24 mouse cellular contexts compared by ENCODE assay signal in genomic region chr2:68960620-68961019, GRCm38 (mm10).
DNase-seq lines count a peak whose midpoint lies in the region; ATAC-seq and TF ChIP-seq lines count a peak whose summit lies in the region.
"Had no signal": no experiment of that assay in that cellular context is flagged by ENCODE, and none has a peak within 500 bp of the region (broad histone marks: within the 10 kb centered on the region; RNA-seq: fewer than 3 reads in every experiment).

No protein-coding gene starts in this region.

- no peak for TF ChIP-seq POLR2A in thymus, adult 2 months (IDR thresholded peaks at IDR 0.05; ENCODE audit: control insufficient read depth, extremely low read depth, insufficient read depth, low read length, poor library complexity)

- TF ChIP-seq CTCF in thymus, adult 2 months (IDR thresholded peaks at IDR 0.05; ENCODE audit: borderline replicate concordance, control insufficient read depth, extremely low read depth, insufficient read depth, low read length, poor library complexity) = no peak

- peak; percentile 17 for ATAC-seq in inflammation-experienced regulatory T-cells, adult 6 months
- peak; percentile 37 for ATAC-seq in megakaryocyte progenitor cell, adult 5-6 weeks (replicated peaks; ENCODE audit: poor library complexity)
- ATAC-seq: forebrain, embryonic 14.5 days had no signal

- intact Hi-C loops in heart, postnatal 14 days (cut with DNase I) = no loop called here

- H3K27ac ChIP-seq in thymus, adult 2 months (ENCODE audit: control insufficient read depth, insufficient read depth, low read length) = peak overlapping the region; percentile 98
- H3K27ac ChIP-seq: embryonic facial prominence, embryonic 13.5 days; embryonic facial prominence, embryonic 15.5 days; forebrain, embryonic 10.5 days; forebrain, embryonic 12.5 days had no signal

- peaks cover 33% of the 10 kb centered on the region for H3K4me1 ChIP-seq in thymus, adult 2 months (replicated peaks; ENCODE audit: control insufficient read depth, insufficient read depth, low read length)
- H3K4me1 ChIP-seq: forebrain, embryonic 10.5 days; forebrain, embryonic 12.5 days had no signal

- WGBS in thymus, adult 2 months = 94% methylated on average over 10 of the region's 10 CpGs

- H3K27me3 ChIP-seq in thymus, adult 2 months (ENCODE audit: control insufficient read depth, insufficient read depth, low read length) = no peaks in the 10 kb centered on the region
- H3K27me3 ChIP-seq: embryonic facial prominence, embryonic 13.5 days; embryonic facial prominence, embryonic 15.5 days; forebrain, embryonic 12.5 days had no signal

- peak overlapping the region; percentile 6 for H3K4me3 ChIP-seq in thymus, adult 2 months (ENCODE audit: control insufficient read depth, insufficient read depth, low read length)
- H3K4me3 ChIP-seq: embryonic facial prominence, embryonic 13.5 days; embryonic facial prominence, embryonic 15.5 days; erythroblast, embryonic 14.5 days; forebrain, embryonic 10.5 days; forebrain, embryonic 12.5 days had no signal

- peak; percentile 56 for DNase-seq in heart, adult 11 months
- DNase-seq in heart, postnatal 14 days = no peak
- DNase-seq in thymus, adult 2 months = no peak
- no peak for DNase-seq in thymus, postnatal 25 days
- no peak for DNase-seq in lung, postnatal 10 days
- DNase-seq in left cerebral cortex, adult 11 months (ENCODE audit: low spot score) = no peak
- DNase-seq: adrenal gland, adult 2 months; adrenal gland, postnatal 10 days; adrenal gland, postnatal 25 days; B cell, adult 2 months; cerebellum, adult 11 months; cerebellum, adult 8-10 months; cerebellum, adult 9-11 months; cerebellum, postnatal 14 days; cerebellum, postnatal 36 days; embryo, embryonic 11 days had no signal

- no peaks in the 10 kb centered on the region for H3K36me3 ChIP-seq in thymus, adult 2 months (ENCODE audit: control insufficient read depth, insufficient read depth, low read length)
- H3K36me3 ChIP-seq: embryonic facial prominence, embryonic 13.5 days; embryonic facial prominence, embryonic 15.5 days; forebrain, embryonic 10.5 days; forebrain, embryonic 12.5 days had no signal
